Mouse (Mus musculus) gastrocnemius, postnatal 25 days (tissue): ENCODE measurements around the gene Slc24a4. TPM values are rescaled to one million over a fixed set of nuclear protein-coding genes. Genes with fewer than 3 reads are reported as not detected.

Source experiments
- DNase-seq: peaks from one replicate; pipeline ENCODE4 v3.0.0; 2022
- long read RNA-seq, 2 experiments: library from polyadenylated mRNA; stranded (forward); transcript quantifications; one replicate each; pipeline ENCODE4 v2.0.0; 2021
- total RNA-seq, 2 experiments: library from RNA; stranded (reverse); gene quantifications; 1 replicate in 1 of 2; 2 replicates in 1 of 2; pipeline ENCODE4 v1.2.3; 2021

Slc24a4 gene
- not detected for total RNA-seq
- long read RNA-seq, experiment 1: 0 reads
- long read RNA-seq, experiment 2: 0 reads

GRCm38 (mm10) chr12:102128081-102128790 lies at the start of gene Slc24a4:
Gene Slc24a4 (plus strand): TSS chr12:102128733.
- DNase-seq: no peak

- no peak for DNase-seq
These were observed 45.7 kb upstream of the Slc24a4 start for GRCm38 (mm10) chr12:102082648-102083425.

DNA sequence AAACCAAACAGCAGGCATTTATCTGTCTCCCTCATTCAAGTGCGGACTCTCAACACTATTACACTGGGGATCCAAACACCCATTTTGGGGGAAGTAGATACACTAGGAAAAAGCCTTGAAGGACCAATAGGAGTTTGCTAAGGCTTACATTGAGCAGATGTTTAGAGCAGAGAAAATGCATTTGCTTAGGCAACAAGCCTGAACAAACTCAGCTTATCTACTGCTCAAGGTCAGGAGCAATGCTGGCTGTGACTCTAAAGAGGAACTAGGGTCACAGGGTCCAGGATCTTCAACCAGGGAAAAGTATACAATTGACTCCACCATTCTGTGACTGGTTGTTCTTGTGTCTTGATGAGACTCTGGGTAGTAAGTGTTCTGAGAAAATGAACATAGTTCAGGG lies 38.0 kb upstream of the Slc24a4 start:
- no peak for DNase-seq

DNA sequence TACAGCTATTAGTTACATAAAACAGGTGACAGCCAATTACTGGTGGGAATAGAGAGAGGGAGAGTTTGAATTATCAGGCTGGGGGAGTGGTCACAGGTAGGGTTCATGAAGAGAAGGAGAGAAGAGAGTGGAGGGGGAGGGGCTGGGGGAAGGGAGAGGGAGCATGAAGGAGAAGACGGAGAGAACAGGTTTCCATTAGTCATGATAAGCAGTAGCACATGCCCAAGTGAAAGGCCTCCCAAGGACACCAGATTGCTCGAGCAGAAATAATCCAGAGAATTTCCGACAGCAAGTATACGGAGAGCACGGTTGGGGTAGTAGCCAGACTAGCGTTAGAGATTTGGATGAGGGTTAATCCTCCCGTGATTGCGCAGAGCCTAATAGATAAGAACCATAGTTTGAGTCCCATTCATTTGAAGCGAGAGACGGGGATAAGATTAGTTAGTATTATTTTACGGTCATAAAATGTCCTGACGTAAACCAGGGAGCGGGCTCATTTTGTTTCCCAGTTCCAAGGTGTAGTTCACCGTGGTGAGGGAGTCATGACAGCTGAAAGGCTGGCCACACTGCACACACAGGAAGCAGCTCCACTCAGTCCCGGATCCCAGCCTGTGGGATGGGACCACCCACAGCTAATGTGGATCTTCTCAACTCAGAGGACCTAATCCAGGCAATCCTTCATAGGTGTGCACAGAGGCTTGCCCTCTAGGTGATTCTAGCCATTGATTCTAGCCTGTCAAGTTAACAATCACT lies 36.0 kb upstream of the Slc24a4 start:
- DNase-seq: no peak

GRCm38 (mm10) chr12:102105990-102106389 lies 22.5 kb upstream of the Slc24a4 start:
- DNase-seq: no peak

GRCm38 (mm10) chr12:102108851-102109250 lies 19.7 kb upstream of the Slc24a4 start:
- no peak for DNase-seq

DNA sequence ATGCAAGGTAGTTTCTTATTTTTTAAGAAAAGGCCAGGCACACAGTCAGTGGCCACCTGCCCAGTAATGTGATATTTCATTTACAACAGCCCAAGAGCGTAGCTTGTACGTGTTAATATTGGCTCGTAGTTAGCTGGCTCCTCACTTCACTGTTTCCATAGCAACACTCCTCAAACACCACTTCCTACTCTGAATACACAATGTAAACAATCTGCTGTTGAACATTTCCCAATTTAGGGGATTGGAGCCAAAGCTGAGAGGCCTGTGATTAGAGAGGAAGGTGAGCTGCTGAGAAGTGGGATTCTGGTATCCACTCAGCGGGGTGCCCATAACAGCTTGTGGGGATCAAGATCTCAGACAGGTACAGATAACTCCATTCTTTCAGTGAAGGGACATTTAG lies 16.0 kb upstream of the Slc24a4 start:
- no peak for DNase-seq

DNA sequence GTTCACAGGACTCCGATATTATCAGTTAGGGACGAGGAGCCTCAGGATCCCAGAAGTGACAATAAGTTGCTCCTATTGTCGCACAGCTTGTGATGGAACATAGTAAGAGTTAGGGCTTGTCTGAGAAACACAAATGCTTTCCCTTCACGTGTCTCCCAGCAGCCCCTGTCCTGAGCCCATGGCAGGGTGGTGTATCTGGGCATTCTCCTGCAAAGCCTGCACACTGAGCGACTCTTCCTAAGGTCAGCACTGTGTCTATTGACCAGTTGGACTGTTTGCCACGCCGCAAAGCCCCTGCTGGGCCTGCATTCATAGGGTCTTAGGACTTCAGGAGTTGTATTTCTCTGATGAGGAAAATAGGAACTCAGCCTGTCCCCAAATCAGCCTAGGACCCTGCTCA lies 15.6 kb upstream of the Slc24a4 start:
- no peak for DNase-seq

DNA sequence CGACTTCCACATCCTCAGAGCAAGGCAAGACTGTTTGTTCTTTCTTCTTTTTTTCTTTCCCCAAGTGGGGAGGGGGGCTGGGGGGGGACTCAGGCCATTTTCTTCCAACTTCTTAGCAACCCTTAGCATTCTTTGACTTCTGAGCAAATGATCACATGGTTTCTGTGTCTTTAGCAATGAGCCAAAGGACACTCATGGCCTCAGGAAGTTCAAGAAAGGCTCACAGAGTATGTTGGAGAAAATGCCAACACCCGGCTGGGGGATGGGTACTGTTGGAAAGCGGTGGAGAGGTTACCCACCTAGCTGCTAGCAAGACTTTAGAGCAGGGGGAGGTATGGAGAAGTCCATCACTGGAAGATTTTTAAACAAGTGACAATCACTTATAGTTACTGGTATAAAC lies 15.1 kb upstream of the Slc24a4 start:
- DNase-seq: no peak

- DNase-seq: no peak
These were observed 12.0 kb upstream of the Slc24a4 start for GRCm38 (mm10) chr12:102116580-102116979.

GRCm38 (mm10) chr12:102118014-102118413 lies 10.5 kb upstream of the Slc24a4 start:
- no peak for DNase-seq

GRCm38 (mm10) chr12:102127601-102128000 lies 932 bp upstream of the Slc24a4 start:
- no peak for DNase-seq

GRCm38 (mm10) chr12:102128791-102129507 lies 416 bp downstream of the Slc24a4 start:
- DNase-seq: peak; percentile 31

GRCm38 (mm10) chr12:102129508-102130030 lies 1.0 kb downstream of the Slc24a4 start:
- no peak for DNase-seq

GRCm38 (mm10) chr12:102139710-102140109 lies 11.2 kb downstream of the Slc24a4 start:
- no peak for DNase-seq

GRCm38 (mm10) chr12:102141330-102141729 lies 12.8 kb downstream of the Slc24a4 start:
- no peak for DNase-seq

DNA sequence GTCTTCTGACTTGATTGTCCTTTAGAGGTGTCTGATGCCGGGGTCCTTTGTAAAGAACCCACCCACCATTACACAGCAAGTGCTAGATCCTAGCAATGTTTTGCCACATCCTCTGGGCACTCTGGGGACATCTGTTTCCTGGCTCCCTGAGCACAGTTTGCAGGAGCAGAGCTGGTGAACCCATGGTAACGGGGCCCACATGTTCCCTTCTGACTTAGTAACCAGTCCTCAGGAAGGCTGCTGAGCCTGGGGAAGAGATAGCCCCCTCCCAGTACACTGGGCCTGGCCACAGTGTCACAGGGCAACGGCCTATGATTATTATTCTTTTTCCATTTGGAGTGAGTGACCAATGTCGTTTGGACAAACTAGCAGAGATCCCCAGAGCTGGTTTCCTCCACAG lies 19.1 kb downstream of the Slc24a4 start:
- DNase-seq: no peak

DNA sequence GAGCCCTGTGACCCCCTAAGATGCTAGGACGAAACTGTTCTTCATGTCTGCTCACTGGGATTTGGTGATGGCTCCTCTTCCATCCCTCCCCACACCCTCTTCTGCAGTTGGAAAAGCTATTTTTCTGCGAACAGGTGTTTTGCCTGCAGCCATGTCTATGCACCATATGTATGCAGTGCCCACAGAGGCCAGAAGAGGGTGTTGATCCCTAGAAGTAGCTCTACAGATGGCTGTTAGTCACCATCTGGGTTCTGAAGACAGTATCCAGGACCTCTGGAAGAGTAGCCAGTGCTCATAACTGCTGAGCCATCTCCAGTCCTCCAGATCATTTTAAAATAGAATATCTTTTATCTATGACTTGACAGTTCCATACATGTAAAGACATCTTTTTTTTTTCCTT lies 20.2 kb downstream of the Slc24a4 start:
- DNase-seq: no peak

DNA sequence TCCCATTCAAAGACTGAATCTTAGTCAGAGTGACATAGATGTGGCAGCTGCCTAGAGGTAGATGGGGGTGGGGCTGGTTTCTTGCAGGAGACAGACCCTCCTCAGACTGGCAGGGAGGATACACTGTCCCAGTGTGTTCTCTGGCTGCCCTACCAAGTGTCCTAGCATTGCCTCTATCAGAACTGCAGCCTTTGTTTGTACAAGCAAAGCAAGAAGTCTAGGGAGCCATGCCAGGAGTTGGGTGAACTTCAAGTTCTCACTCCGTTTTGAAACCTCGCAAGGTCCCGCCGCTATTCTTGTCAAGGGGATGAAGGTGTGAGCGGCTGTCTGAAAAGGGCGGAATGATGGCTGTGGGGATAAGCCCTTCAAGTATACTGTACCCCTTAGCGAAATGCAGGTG lies 22.7 kb downstream of the Slc24a4 start:
- no peak for DNase-seq

GRCm38 (mm10) chr12:102153796-102154195 lies 25.3 kb downstream of the Slc24a4 start:
- DNase-seq: no peak

DNA sequence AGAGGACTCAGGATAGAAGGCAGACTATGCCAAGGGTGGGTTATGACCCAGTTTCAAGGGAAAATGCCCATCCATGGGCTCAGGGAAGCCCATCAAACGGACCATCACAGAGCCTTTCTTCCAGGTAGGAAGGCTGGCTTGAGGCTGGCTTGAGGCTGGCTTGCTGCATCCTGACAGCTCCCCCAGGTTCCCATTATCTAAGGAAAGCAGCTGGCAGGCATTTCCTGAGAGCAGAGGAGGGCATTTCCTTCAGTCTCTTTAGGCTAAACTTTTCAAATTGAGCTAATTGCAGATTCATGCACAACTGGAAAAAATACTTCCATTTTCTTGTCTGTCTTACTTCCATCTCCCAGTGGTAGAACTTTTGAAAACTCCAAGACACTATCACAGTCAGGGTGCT lies 26.3 kb downstream of the Slc24a4 start:
- DNase-seq: no peak

GRCm38 (mm10) chr12:102164632-102165031 lies 36.1 kb downstream of the Slc24a4 start:
- no peak for DNase-seq
